Mouse (Mus musculus) heart, embryonic 14.5 days (tissue): ENCODE data around the gene Esrrg. TPM values are rescaled to one million over a fixed set of nuclear protein-coding genes. Genes with fewer than 3 reads are reported as not detected.

Experiments
- ATAC-seq: fragments of 200-750 bp; cut with Nextera tagmentation; 2 replicates; pipeline ENCODE4 v1.8.0; 2017; ENCODE audit warnings: low read depth, moderate TSS enrichment; ENCODE audit not compliant: insufficient number of reproducible peaks, insufficient read depth, low FRiP score
- H3K27ac ChIP-seq, 2 experiments: fragments of 200-500 bp in 1 of 2; fragments of 300-500 bp in 1 of 2; sonication (generic) in 1 of 2; replicated peaks in 1 of 2; 2 replicates each; pipeline ENCODE4 v1.5.1; 2012 to 2014; ENCODE audit warnings: low read depth in 2 of 2, low read length in 2 of 2, control low read depth in 1 of 2, mild to moderate bottlenecking in 1 of 2, mixed read lengths in 1 of 2; ENCODE audit not compliant: control insufficient read depth in 1 of 2, insufficient read depth in 1 of 2
- H3K27me3 ChIP-seq: fragments of 300-500 bp; sonication (generic); 2 replicates; pipeline ENCODE4 v1.6.1; 2014; ENCODE audit warnings: mild to moderate bottlenecking, low read length, control low read depth; ENCODE audit not compliant: control insufficient read depth, insufficient read depth
- H3K36me3 ChIP-seq: fragments of 300-500 bp; sonication (generic); 2 replicates; pipeline ENCODE4 v1.6.1; 2014; ENCODE audit warnings: mild to moderate bottlenecking, control low read depth, low read length, mixed read lengths; ENCODE audit not compliant: control insufficient read depth, insufficient read depth
- H3K4me1 ChIP-seq, 2 experiments: fragments of 200-500 bp in 1 of 2; fragments of 300-500 bp in 1 of 2; sonication (generic) in 1 of 2; 2 replicates each; pipeline ENCODE4 v1.6.1; 2012 to 2014; ENCODE audit warnings: low read length in 2 of 2, control low read depth in 1 of 2, mixed read lengths in 1 of 2; ENCODE audit not compliant: control insufficient read depth in 2 of 2, insufficient read depth in 2 of 2
- H3K4me2 ChIP-seq: fragments of 300-500 bp; sonication (generic); 2 replicates; pipeline ENCODE4 v1.6.1; 2014; ENCODE audit warnings: mild to moderate bottlenecking, low read length
- H3K4me3 ChIP-seq, 2 experiments: fragments of 200-500 bp in 1 of 2; fragments of 300-500 bp in 1 of 2; sonication (generic) in 1 of 2; 2 replicates each; pipeline ENCODE4 v1.5.1; 2012 to 2014; ENCODE audit warnings: low read length in 2 of 2, mild to moderate bottlenecking in 2 of 2, control low read depth in 1 of 2, low read depth in 1 of 2, moderate library complexity in 1 of 2; ENCODE audit not compliant: control insufficient read depth in 1 of 2, insufficient read depth in 1 of 2
- H3K9ac ChIP-seq: fragments of 300-500 bp; sonication (generic); 2 replicates; pipeline ENCODE4 v1.6.1; 2014; ENCODE audit warnings: mild to moderate bottlenecking, low read length
- H3K9me3 ChIP-seq: fragments of 300-500 bp; sonication (generic); 2 replicates; pipeline ENCODE4 v1.6.1; 2016; ENCODE audit warnings: low read length, control low read depth; ENCODE audit not compliant: control insufficient read depth
- WGBS: fragments of 180-500 bp; shearing (Covaris S2); extraction: QIAGEN DNeasy Blood & Tissue Kit; methylation state at CpG from one replicate; pipeline ENCODE4 v1.1.7; 2014; 5-methylcytosine and 5-hydroxymethylcytosine counted together
- polyA plus RNA-seq: library from polyadenylated mRNA; unstranded; fragments of >200 nt; fragmentation: Nextera tagmentation; extraction: Ambion mirVana; gene quantifications from 2 replicates; pipeline ENCODE4 v1.2.1, GENCODE M21; 2014

Gene Esrrg
- polyA plus RNA-seq, 1 experiment from 2014 or later, result 31.2 TPM

GRCm38 (mm10) chr1:188238636-188239035 is 630.0 kb downstream of the Esrrg start:
- no peaks in the 10 kb centered on the region; a peak in 1 of 4 replicates for H3K4me1 ChIP-seq
- H3K9ac ChIP-seq, result no peak overlapping the region
- no peaks in the 10 kb centered on the region for H3K27me3 ChIP-seq
- no peaks in the 10 kb centered on the region for H3K9me3 ChIP-seq
- H3K27ac ChIP-seq, result no peak overlapping the region
- H3K36me3 ChIP-seq, result no peaks in the 10 kb centered on the region
- no peak overlapping the region for H3K4me2 ChIP-seq
- no peak for ATAC-seq
- no peak overlapping the region for H3K4me3 ChIP-seq

- Histone ChIP-seq H3K4me1 (no peaks in the 10 kb centered on the region; a peak in 1 of 4 replicates), H3K9me3 (no peaks in the 10 kb centered on the region), H3K27me3 (no peaks in the 10 kb centered on the region), H3K4me3 (no peak overlapping the region), H3K27ac (no peak overlapping the region), H3K36me3 (no peaks in the 10 kb centered on the region), H3K9ac (no peak overlapping the region), H3K4me2 (no peak overlapping the region)
- no peak for ATAC-seq
- WGBS, result 69% methylated on average over 10 of the region's 10 CpGs
Observed at GRCm38 (mm10) chr1:188241766-188242165, 633.2 kb downstream of the Esrrg start.

- H3K9ac ChIP-seq, result no peak overlapping the region
- no peaks in the 10 kb centered on the region for H3K9me3 ChIP-seq
- no peaks in the 10 kb centered on the region for H3K4me1 ChIP-seq
- no peak overlapping the region for H3K4me2 ChIP-seq
- no peaks in the 10 kb centered on the region for H3K27me3 ChIP-seq
- no peak overlapping the region for H3K27ac ChIP-seq
- H3K36me3 ChIP-seq, result no peaks in the 10 kb centered on the region
- WGBS, result 84% methylated on average over 7 of the region's 7 CpGs
- no peak for ATAC-seq
- no peak overlapping the region for H3K4me3 ChIP-seq
Observed at GRCm38 (mm10) chr1:188257500-188257899, 648.9 kb downstream of the Esrrg start.

- 76% methylated on average over 6 of the region's 6 CpGs for WGBS
Observed at GRCm38 (mm10) chr1:188260259-188261107, 651.9 kb downstream of the Esrrg start.

GRCm38 (mm10) chr1:188261903-188262682 is 653.5 kb downstream of the Esrrg start, which contains the start of gene Ush2a:
Ush2a (plus strand) TSS chr1:188262023.
- no peak within 1 kb of the TSS for H3K27ac ChIP-seq
- WGBS, result 68% methylated on average over 10 of the region's 10 CpGs
- H3K9ac ChIP-seq, result no peak within 1 kb of the TSS

More at GRCm38 (mm10) chr1:188260259-188261107, 651.9 kb downstream of the Esrrg start:
- H3K9ac ChIP-seq, result no peak overlapping the region
- no peak overlapping the region for H3K4me3 ChIP-seq
- no peaks in the 10 kb centered on the region for H3K27me3 ChIP-seq
- H3K27ac ChIP-seq, result no peak overlapping the region
- no peaks in the 10 kb centered on the region for H3K9me3 ChIP-seq
- H3K4me1 ChIP-seq, result no peaks in the 10 kb centered on the region
- H3K36me3 ChIP-seq, result no peaks in the 10 kb centered on the region
- ATAC-seq, result no peak
- H3K4me2 ChIP-seq, result no peak overlapping the region

More at GRCm38 (mm10) chr1:188261903-188262682, 653.5 kb downstream of the Esrrg start, which contains the start of gene Ush2a:
- H3K36me3 ChIP-seq, result no peaks in the 10 kb centered on the region
- H3K9me3 ChIP-seq, result no peaks in the 10 kb centered on the region
- no peaks in the 10 kb centered on the region for H3K27me3 ChIP-seq
- ATAC-seq, result no peak
- no peak within 1 kb of the TSS for H3K4me2 ChIP-seq
- no peak within 1 kb of the TSS for H3K4me3 ChIP-seq
- peaks cover 0 to 4% of the 10 kb centered on the region in 2 experiments; a peak in 1 of 4 replicates for H3K4me1 ChIP-seq
